Mouse (Mus musculus): Measurements from ENCODE around the gene Abl1.

DNA sequence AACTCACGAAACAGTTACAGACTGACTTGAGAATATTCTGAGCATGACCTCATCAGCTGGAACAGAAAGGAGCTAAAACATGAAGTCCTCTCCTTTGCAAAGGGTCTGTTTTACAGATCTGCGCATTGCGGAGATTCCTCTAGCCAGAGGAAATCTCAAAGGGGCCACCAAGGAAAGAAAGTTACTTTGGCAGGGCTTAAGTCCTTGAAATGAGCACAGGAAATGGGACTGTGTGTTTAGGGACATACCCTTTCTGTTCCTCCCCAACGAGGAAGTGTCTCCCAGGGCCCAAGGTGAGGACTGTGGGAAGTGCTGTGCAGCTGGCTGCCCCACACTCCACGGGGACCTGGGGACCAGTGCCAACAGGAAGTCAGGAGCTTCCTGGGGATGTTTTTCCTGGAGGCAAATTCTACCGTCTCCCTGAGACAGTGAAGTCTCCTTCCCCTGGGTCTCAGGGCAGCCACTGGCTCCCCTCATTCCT lies 81.5 kb downstream of the Abl1 start:
- TF ChIP-seq CTCF (IDR thresholded peaks at IDR 0.05; ENCODE audit: control insufficient read depth, insufficient read depth, insufficient read length) (no peak), MAX (IDR thresholded peaks at IDR 0.05) (no peak)

All from C2C12 (cell line).